Mouse (Mus musculus) stomach, postnatal 0 days (tissue): ENCODE measurements around the gene Meis2. TPM values are rescaled to one million over a fixed set of nuclear protein-coding genes. Genes with fewer than 3 reads are reported as not detected.

ENCODE experiments used
- ATAC-seq: fragments of 200-750 bp; cut with Nextera tagmentation; 2 replicates; pipeline ENCODE4 v1.8.0; 2017; ENCODE audit not compliant: low FRiP score, low TSS enrichment
- DNase-seq: peaks from one replicate; pipeline ENCODE4 v3.0.0-alpha.2; 2016; ENCODE audit warnings: low spot score
- H3K27ac ChIP-seq: fragments of 300-500 bp; sonication (generic); replicated peaks from 2 replicates; pipeline ENCODE4 v1.5.1; 2014; ENCODE audit warnings: mild to moderate bottlenecking, control low read depth
- H3K27me3 ChIP-seq: fragments of 300-500 bp; sonication (generic); 2 replicates; pipeline ENCODE4 v1.6.1; 2014; ENCODE audit warnings: low read length; ENCODE audit not compliant: control insufficient read depth, insufficient read depth
- H3K36me3 ChIP-seq: fragments of 300-500 bp; sonication (generic); 2 replicates; pipeline ENCODE4 v1.6.1; 2014; ENCODE audit warnings: low read length, mixed read lengths; ENCODE audit not compliant: control insufficient read depth, insufficient read depth
- H3K4me1 ChIP-seq: fragments of 300-500 bp; sonication (generic); replicated peaks from 2 replicates; pipeline ENCODE4 v1.6.1; 2014; ENCODE audit warnings: antibody characterized with exemption; ENCODE audit not compliant: control insufficient read depth, insufficient read depth
- H3K4me2 ChIP-seq: fragments of 300-500 bp; sonication (generic); replicated peaks from 2 replicates; pipeline ENCODE4 v1.6.1; 2014; ENCODE audit warnings: low read depth, mild to moderate bottlenecking, control low read depth, moderate library complexity
- H3K4me3 ChIP-seq: fragments of 300-500 bp; sonication (generic); 2 replicates; pipeline ENCODE4 v1.5.1; 2014; ENCODE audit warnings: low read depth, low read length, control low read depth
- H3K9ac ChIP-seq: fragments of 300-500 bp; sonication (generic); 2 replicates; pipeline ENCODE4 v1.6.1; 2014; ENCODE audit warnings: mild to moderate bottlenecking, low read length, control low read depth, mixed read lengths
- H3K9me3 ChIP-seq: fragments of 300-500 bp; sonication (generic); 2 replicates; pipeline ENCODE4 v1.6.1; 2016; ENCODE audit warnings: low read length; ENCODE audit not compliant: control insufficient read depth
- CTCF ChIP-seq: IDR thresholded peaks from 2 replicates; pipeline ENCODE4 v1.5.1; 2016; ENCODE audit warnings: antibody characterized with exemption, low read depth, mild to moderate bottlenecking, moderate library complexity
- EP300 ChIP-seq: optimal IDR thresholded peaks from 2 replicates; pipeline ENCODE3; 2016; ENCODE audit warnings: antibody characterized with exemption
- WGBS: fragments of 180-500 bp; shearing (Covaris S2); extraction: QIAGEN DNeasy Blood & Tissue Kit; methylation state at CpG from one replicate; pipeline ENCODE4 v1.1.7; 2014; 5-methylcytosine and 5-hydroxymethylcytosine counted together
- polyA plus RNA-seq: library from polyadenylated mRNA; unstranded; fragments of >200 nt; fragmentation: Nextera tagmentation; extraction: Ambion mirVana; gene quantifications from 2 replicates; pipeline ENCODE4 v1.2.1, GENCODE M21; 2015

Gene Meis2
- polyA plus RNA-seq, 1 experiment from 2014 or later = 17.7 TPM

GRCm38 (mm10) chr2:115918561-115918960, 147.1 kb downstream of the Meis2 start:
- H3K36me3 ChIP-seq = no peaks in the 10 kb centered on the region
- H3K9ac ChIP-seq = no peak overlapping the region
- TF ChIP-seq EP300 = no peak
- no peak for TF ChIP-seq CTCF
- no peaks in the 10 kb centered on the region for H3K9me3 ChIP-seq
- no peak for DNase-seq
- no peak overlapping the region for H3K4me3 ChIP-seq
- no peak overlapping the region for H3K4me2 ChIP-seq
- no peak for ATAC-seq
- no peak overlapping the region for H3K27ac ChIP-seq
- H3K4me1 ChIP-seq = no peaks in the 10 kb centered on the region
- no peaks in the 10 kb centered on the region for H3K27me3 ChIP-seq

- Histone ChIP-seq H3K27ac (no peak overlapping the region), H3K4me1 (no peaks in the 10 kb centered on the region), H3K36me3 (no peaks in the 10 kb centered on the region), H3K9ac (no peak overlapping the region), H3K4me3 (no peak overlapping the region), H3K4me2 (no peak overlapping the region), H3K27me3 (no peaks in the 10 kb centered on the region), H3K9me3 (no peaks in the 10 kb centered on the region)
- 60% methylated on average over 4 of the region's 4 CpGs for WGBS
- TF ChIP-seq CTCF = no peak
- no peak for TF ChIP-seq EP300
- no peak for ATAC-seq
- no peak for DNase-seq
Measured at GRCm38 (mm10) chr2:115914539-115914938, 151.1 kb downstream of the Meis2 start.

DNA sequence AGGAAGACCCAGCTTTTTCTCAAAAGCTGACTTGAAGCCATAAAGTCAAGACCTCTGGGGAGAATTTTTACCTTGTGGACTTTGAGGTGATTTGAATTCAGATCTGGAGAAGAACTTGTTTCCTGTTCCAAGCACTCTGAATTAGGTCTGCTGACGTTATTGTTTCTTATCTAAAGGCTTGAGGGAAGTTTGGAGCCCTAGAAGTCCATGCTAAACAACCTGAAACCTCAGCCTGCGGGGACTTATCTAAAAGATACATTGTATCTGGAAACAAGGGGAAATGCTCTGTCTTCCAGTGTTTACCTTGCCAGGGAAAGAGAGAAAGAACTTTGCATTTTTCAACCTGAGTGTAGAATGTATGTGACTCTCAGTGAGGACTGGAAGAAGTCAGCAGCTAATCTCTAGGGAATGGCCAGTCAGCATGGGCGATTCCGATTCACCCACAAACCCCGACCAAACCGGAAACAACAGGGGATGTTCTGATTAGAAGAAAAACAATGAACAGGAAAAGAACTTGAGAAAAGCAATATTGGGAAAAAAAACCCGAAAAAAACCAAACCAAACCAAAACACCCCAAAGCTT, 152.6 kb downstream of the Meis2 start:
- Histone ChIP-seq H3K4me3 (no peak overlapping the region), H3K4me1 (no peaks in the 10 kb centered on the region), H3K36me3 (no peaks in the 10 kb centered on the region), H3K27me3 (no peaks in the 10 kb centered on the region), H3K27ac (no peak overlapping the region), H3K9me3 (no peaks in the 10 kb centered on the region), H3K9ac (no peak overlapping the region), H3K4me2 (no peak overlapping the region)
- ATAC-seq (no peak), DNase-seq (no peak)
- TF ChIP-seq CTCF = no peak
- WGBS = 47% methylated on average over 7 of the region's 7 CpGs

DNA sequence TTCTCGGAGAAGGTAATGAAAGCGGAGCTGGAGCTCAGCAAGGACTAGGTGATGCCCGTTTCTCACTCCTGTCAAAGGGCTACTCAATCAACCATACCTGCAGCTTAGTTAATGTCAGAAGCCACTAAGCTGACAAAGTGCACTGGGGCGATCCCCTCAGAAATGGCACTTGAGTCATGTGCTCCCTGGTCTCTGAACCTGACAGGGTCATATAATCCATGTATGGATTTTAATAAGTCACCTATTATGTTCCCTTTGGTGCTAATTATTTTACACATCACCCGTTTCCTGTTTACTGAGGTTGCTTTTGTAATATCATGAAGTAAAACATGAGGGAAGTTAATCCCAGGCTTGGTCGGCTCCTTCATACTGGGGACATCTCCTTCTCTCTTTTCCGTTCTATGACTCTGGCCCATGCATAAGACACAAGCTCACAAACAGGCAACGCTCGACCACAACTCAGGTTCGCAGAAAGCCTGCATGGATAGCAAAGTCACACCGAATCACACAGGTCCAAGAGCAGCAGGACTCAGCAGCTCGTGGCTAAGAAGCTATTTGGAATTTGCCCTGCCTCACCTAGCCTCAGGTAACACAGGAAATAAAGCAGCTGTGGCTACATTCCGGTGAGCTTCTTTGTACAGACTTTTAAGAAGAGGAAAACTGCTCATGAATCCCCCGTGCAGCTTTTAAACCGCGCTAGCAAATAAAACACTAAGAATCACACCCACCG, 153.6 kb downstream of the Meis2 start:
- Histone ChIP-seq H3K36me3 (no peaks in the 10 kb centered on the region), H3K4me3 (no peak overlapping the region), H3K4me2 (no peak overlapping the region), H3K4me1 (no peaks in the 10 kb centered on the region), H3K27me3 (no peaks in the 10 kb centered on the region), H3K27ac (no peak overlapping the region), H3K9ac (no peak overlapping the region), H3K9me3 (no peaks in the 10 kb centered on the region)
- ATAC-seq (peak; percentile 64; the same call in 1 of the 2 replicates), DNase-seq (no peak)
- TF ChIP-seq CTCF (no peak), EP300 (no peak)
- WGBS = 79% methylated on average over 17 of the region's 17 CpGs

- no peak for ATAC-seq
Measured at GRCm38 (mm10) chr2:115910217-115910616, 155.4 kb downstream of the Meis2 start.

DNA sequence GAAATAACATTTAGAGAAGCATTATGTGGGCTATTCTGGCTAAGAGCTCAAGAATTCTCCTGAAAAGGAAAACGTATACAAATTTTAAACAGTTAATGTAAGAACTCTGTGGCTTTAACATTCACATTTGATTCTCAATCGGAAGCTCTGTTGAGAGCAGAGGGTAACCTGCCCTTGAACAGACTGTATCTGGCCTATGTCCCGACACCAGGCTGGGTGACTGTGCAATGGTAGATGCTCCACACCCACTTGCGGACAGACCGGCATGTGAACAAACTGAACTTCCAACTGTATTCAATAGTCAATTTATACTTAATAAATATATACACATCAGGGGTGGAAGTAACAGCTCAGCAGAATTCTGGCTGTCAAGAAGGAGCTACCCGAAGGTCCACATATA, 164.6 kb downstream of the Meis2 start:
- Histone ChIP-seq H3K27ac (no peak overlapping the region), H3K9ac (no peak overlapping the region), H3K36me3 (no peaks in the 10 kb centered on the region), H3K27me3 (no peaks in the 10 kb centered on the region), H3K4me3 (no peak overlapping the region), H3K4me2 (no peak overlapping the region), H3K9me3 (no peaks in the 10 kb centered on the region), H3K4me1 (no peaks in the 10 kb centered on the region)
- WGBS = 75% methylated on average over 6 of the region's 6 CpGs
- ATAC-seq (no peak), DNase-seq (no peak)
- no peak for TF ChIP-seq CTCF
- no peak for TF ChIP-seq EP300

More at GRCm38 (mm10) chr2:115910217-115910616, 155.4 kb downstream of the Meis2 start:
- Histone ChIP-seq H3K9ac (no peak overlapping the region), H3K27ac (no peak overlapping the region), H3K4me2 (no peak overlapping the region), H3K4me1 (no peaks in the 10 kb centered on the region), H3K4me3 (no peak overlapping the region), H3K9me3 (no peaks in the 10 kb centered on the region), H3K36me3 (no peaks in the 10 kb centered on the region), H3K27me3 (no peaks in the 10 kb centered on the region)
- WGBS = 62% methylated on average over 4 of the region's 4 CpGs
- DNase-seq = no peak
- TF ChIP-seq CTCF = no peak
- no peak for TF ChIP-seq EP300
